Mouse (Mus musculus) thymus, postnatal 4 days (tissue): ENCODE results near the gene Dynll2.
A peak's percentile ranks its signal among the peaks of the same experiment; 100 is the strongest.

Experiments
- DNase-seq: peaks from one replicate; pipeline ENCODE4 v3.0.0; 2021

The Dynll2 gene

DNA sequence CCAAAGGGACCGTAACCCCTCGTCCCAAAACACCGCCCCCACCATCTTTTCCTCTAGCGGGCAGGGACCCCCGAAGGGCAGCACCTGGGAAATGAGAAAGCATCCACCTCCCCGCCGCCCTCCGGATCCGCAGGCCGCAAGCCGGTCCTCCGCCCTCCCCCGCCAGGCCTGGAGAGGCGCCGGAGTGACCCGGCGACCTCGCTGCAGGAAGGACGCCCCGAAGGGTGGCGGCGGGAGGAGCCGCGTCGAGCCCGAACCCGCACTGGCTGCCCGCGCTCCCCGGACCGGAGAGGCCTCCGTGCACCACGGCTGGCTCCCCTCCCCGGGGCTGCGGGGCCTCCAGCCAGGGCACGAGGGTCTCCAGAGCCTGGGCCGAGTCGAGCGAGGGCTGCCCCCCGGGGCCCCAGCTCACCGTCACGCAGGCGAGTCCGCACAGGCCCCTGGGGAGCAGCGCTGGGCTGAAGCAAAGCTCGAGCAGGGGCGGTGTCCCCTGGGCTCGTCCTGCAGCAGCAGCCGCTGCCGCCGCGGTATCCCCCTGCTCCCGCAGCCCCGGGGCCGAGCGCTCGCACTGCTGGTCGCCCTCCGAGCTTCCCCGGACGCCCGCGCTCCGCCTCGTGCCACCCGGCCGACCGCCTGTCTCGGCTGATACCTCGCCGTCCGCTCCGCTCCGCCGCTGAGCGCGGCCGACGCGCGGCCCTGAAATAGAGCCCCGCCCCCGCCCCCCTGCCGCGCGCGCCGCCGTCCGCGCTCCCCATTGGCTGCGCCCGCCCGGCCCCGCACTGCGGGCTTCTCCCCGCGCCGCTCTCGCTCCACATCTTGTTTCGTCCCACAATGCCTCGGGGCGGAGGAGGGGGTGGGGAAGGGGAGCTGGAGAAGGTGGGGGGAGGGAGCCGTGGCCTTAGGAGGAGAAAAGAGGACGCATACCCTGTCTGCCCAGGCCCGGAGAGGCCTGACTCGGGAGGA, at the start of gene Dynll2:
Gene Dynll2, minus strand, starts transcription at position 703 of the 963 bp plus-strand sequence.
- peak; percentile 86 for DNase-seq

DNA sequence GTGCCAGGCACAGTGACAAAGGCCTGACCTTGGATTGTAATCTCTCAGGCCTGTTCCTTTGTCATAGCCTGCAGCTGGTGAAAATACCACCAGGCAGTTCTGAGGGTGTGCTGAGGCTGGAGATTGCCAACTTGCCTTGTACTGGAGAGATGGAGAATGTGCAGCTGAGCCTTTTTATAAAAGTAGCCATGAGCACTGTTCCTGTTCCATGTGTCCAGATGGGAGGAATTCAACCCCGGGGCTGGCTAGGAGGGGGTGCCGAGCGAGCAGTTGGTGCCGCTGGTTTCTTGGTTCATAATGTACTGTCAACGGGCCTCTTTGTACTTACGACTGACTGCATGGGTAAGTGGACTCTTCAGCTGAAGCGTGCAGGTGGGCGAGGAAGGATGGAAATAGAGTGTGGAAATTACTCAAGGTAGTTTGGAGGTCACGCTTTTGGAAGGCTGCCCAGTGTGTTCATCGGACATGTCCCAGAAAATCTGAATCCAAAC, 49.5 kb upstream of the Dynll2 start:
- no peak for DNase-seq

DNA sequence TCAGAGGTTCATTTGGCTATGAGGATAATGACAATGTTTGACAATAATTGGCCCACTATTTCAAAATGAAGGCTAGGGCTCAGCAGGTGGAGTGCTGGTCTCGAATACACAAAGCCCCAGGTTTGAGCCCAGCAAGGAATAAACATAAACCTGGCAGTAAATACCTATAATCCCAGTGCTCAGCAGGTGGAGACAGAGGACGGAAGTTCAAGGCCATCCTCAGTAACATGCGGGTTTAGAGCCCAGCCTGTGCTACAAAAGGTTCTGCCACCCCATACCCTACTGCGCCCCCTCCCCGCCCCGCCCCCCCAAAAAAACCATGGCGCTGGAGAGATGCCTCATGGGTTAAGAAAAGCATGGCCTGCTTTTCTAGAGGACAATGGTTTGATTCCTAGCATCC, 48.6 kb upstream of the Dynll2 start:
- no peak for DNase-seq

DNA sequence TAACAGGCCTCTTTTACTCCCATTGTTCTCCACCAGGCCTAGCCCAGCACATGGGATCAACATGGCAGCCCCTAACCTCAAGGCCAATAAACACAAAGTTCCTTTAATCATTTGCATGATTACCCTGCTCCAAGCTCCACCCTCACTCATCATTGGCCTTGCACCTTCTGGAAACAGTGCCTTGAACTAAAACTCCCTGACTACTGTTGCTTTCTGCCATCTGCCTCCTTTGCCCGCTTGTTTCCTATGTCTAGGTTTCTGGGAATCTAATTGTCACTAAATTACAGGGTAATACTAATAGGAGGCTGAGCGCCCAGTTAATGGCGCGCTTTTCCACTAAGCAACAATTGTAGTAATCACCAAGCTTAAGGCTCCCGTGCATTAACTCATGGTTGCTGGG, 44.4 kb upstream of the Dynll2 start:
- no peak for DNase-seq

DNA sequence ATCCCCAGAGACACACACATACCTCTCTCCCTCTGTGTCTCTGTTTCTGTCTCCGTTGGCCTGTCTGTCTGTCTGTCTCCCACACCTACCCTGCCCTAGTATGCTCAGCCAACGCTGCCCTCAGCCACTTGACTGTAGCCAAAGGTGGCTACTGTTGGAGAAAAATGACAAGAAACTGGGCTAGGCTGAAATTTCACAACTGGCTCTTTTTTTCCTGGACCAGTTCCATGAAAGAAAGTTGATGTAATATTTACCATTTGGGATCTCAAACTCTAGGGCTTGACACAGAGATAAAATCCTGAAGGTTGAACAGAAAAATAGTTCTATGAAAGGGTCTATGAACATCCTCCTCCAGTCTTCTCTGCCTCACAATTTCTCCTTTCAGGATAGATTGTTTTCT, 43.5 kb upstream of the Dynll2 start:
- no peak for DNase-seq

DNA sequence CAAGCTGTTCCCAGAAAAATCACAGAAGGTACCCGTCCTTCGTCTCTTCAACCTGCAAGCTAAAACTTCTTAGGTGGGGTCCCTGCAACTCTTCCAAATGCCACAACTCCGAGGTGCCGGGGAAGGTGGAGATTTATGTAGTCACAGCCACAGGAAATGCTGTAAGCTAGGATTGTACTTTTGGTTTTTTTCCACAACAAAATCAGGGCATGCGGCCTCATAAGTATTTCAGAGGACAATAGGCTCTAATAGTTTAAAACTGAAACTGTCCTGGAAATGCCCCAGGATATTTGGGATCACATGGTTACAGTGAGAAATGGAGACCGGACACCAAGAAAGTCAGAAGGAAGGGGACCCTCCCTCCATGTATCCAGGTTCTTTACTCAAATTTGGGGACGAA, 42.9 kb upstream of the Dynll2 start:
- no peak for DNase-seq

DNA sequence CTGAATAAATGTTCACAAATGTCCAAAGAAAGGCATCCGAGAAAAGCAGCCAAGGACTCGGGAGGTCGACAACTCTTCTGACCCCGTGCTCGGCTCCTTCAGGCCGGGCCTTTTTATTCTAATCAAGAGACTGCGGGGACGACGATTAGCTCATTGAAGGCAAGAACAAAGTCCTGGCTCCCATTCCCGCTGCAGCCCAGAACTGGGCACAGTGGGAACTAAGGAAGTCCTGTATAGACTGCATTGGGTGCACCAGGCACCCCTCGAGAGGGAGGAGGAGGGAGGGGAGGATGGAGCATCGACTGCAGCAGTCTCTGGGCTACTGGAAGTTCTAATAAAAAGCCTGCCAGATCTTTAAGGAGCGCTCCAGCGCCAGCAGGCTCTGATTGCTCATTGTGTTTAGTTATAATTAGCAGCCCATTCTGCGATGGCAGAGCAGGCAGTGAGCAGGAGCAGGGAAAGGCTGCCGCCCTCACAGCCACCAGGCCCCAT, 40.9 kb upstream of the Dynll2 start:
- DNase-seq, result no peak

DNA sequence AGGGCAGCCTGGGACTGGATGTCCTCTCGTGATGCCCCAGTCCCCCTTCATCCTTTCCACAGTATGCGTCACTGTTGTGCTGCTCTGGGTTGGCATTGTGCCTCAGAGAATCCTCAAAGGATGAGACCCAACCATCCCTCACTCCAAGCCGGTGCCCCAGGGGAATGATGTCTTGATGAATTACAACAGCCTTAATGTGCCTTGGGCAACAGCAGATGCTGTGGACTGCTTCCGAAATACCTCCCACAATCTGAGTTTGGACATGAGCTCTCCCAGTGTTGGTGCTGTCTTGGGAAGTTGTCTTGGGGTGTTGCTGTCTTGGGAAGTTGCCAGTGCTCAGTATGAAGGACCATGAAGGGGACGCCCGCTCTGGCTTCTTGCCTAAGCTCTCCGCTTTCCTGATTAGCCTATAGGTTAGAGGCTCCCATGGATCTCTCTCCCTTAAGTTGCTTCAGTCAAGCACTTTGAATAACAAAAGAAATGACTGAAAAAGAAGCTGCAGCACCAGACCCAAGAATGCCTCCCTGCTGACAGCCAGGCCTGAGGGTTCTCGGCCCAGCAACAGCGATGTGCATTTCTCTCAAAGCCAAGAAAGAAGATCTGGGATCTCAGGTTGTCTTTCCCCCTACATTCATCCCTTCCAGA, 40.2 kb upstream of the Dynll2 start:
- no peak for DNase-seq

DNA sequence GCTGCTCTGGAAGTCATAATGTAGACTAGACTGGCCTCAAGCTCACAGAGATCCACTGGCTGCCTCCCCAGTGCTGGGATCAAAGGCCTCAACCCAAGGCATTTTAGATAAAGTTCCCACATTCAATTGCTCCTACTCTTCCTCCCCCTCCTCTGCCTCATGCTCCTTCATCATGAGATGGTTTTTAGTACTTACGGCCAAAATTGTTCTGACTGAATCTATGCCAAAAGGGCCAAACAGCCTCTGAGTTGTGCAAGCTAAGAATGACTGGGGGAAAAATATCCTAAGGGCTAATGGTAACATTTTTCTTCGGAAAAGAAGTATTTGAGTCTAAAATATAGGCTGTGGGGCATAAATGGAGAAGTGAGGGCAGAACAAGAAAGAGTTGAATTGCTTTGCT, 36.6 kb upstream of the Dynll2 start:
- no peak for DNase-seq

DNA sequence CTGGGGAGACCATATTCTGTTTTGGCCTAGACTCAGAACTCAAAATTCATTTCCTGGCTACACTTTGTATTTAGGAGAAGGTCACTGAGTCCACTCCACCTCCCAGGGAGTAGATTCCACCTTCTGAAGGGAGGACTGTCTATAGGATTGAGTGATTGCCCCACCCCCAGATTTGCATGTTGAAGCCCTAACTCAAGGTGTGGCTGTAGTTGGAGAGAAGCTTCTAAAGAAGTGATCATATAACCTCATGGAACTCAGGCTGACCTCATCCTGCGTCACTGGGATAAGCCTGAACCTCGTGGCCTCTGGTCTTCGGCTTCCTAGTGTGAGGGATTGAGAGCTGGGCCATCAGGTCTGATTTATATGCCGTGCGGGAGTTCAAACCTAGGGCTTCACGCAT, 28.5 kb upstream of the Dynll2 start:
- DNase-seq, result no peak

DNA sequence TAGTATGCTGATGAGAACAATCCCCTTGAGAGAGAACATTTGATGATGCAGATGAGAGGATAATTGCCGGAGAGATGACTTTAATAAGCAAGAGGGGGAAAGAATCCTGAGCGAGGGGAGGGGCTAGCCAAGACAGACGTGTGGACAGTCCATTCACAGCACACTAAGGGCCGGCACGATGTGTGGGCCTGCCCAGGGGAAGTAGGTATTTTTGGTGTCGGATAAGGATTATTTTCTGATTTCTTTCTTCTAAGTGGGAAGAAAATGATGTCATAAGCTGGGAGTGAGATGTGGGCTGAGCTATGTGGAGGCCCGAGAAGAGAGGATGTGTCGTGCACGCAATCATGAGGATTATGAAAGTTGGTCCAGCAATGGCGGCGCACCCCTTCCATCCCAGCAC, 27.8 kb upstream of the Dynll2 start:
- no peak for DNase-seq

DNA sequence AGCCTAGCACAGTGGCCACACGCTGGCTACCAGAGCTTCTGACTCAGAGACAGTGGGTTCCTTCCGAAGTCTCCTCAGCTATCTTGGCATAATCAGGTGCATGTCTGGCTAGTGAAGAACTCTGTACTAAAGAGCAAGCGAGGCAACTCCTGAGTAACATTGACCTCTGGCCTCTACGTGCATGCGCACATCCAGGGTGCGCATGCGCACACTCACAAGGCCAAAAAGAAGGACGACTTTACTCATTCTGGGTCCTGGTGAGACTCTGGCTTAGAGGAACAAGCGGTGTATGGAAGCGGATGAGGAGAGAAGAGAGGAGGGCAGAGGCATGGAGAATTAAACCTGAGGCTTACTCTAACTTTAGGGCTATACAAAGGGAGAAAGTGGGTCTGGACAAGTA, 26.3 kb upstream of the Dynll2 start:
- DNase-seq, result no peak

DNA sequence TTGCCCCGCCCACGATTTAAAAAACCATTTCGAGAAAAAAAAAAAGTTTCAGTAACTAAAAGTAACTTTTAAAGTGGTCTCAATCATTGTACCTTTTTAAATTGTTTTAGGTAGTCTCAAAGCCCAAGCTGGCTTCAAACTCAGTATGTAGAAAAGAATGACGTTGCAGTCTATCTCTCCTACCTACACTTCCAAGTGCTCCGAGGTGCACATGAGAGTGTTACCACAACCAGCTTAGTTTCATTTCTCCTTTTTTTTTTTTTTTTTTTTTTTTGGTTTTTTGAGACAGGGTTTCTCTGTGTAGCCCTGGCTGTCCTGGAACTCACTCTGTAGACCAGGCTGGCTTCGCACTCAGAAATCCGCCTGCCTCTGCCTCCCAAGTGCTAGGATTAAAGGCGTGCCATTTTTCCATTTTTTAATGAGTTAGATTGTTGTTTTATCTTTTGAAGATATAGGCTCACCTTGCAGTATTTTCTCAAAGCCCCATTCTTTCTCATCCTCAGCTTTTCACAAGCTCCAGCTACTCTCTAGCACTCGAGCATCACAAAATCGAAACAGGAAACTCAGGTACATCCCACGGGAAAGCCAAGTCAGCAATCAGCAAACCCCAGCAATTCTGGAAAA, 25.4 kb upstream of the Dynll2 start:
- DNase-seq, result no peak

DNA sequence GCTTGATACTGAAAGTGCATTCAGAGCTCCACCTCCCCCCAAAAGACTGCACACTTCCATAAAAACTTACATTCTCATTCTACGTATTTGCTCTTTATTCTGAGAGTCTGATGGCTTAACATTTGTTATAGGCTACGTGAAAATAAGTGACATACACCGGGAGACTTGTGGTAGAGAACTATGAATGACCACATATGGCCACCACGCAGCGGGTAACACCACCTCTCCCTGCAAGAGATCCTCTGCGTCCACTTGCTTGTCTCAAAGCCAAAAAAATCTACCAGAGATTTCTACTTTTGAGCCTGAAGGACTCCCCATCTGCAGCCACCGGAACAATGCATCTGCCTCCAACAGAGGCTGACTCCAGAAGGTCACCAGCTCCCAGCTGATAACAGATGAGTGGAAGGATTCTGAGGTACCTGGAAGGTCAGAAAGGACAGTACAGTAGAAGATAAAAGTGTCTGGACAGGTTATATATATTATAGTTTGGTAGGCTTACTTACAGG, 24.6 kb upstream of the Dynll2 start:
- DNase-seq, result no peak

DNA sequence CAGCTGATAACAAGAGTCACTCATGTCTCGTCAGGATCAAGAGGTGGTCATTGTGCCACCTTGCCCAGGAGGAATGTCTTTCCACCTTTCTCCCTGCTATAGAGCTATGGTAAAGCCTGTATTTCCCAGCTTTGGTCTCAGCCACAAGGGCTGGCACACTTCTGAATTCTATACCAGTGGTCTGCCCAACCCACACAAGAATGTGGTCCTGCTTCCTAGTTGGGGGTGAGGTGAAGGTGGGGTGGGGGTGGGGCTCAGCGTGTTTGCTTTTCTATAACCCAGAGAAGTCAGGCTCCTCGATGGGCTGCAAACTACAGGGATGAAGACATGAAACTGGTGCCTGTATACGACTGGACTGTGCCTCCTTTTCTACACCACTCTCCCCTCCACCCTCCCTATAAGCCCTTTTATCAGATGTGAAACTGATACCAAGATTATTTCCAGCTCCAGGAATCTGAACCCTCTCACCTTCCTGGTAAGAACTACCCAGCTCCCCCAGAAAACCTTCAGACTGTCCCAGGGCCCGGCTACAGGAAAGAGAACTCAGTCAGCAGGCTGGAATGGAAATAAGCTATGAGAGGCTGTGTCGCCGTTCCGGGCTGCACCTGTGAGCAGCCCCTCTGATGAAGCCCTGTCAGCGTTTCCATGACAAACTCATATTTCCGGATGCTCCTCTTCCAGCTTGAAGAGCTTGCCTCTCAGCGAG, 24.0 kb upstream of the Dynll2 start:
- DNase-seq, result no peak

DNA sequence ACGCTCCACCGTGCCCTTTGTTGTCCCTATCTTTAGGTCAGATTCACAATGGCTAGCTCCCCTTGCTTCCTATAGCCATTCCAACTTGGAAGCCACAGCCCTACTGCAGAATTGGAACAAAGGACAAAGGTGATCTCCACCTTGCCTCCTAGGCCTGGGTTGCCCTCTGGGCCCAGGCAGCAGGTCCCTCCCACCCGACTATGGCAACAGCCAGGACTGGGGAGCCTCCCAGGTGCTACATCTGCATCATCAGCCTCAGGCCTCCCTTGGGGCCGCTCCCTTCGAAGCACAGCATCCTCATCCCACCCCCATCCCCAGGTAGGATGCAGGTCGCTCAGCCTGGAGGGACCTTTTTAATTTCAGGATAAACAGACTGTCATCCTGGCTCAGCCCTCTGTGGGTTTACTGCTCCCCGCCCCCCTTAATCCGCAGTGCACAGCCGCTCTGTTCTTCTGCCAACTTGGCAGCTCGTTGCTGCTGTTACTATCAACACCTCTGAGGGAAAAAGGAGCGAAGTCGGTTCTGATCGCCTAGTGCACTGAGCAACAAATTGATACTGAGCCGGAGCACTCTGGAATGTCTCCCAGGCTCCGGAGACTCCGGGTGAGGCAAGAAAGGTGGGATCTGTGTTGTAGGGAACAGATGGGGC, 22.3 kb upstream of the Dynll2 start:
- DNase-seq, result no peak

DNA sequence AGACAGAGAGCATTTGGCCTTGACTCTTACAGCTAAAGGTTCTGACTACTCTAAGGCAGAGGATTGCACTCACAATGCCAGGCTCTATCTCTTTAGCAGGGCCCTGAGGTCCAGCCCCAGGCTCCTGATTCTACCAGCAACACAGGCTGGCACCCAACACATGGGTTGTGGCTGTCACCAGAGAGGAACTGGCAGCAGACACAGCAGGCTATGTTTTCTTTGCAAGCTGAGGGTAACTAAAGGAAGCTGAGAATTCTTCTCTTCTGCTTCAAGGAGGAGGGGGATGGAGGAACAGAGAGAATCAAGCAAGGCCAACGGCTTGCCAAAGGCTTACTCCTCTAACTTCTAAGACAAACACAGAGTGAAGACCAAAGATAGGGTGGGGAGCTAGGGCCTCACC, 21.3 kb upstream of the Dynll2 start:
- DNase-seq, result no peak

DNA sequence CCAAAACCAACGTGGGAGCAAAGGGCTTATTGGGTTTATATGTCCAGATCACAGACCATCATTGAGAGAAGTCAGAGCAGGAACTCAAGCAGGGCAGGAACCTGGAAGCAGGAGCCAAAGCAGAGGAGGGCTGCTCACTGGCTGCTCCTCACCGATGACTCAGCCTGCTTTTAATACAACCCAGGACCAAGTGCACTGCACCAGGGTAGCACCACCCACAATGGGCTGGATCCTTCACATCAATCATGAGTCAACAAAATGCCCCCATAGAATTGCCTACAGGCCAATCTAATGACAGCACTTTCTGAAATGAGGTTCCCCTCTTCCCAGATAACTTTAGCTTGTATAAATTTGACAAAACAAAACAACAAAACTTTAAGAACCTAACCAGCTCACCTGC, 16.8 kb upstream of the Dynll2 start:
- DNase-seq, result no peak

DNA sequence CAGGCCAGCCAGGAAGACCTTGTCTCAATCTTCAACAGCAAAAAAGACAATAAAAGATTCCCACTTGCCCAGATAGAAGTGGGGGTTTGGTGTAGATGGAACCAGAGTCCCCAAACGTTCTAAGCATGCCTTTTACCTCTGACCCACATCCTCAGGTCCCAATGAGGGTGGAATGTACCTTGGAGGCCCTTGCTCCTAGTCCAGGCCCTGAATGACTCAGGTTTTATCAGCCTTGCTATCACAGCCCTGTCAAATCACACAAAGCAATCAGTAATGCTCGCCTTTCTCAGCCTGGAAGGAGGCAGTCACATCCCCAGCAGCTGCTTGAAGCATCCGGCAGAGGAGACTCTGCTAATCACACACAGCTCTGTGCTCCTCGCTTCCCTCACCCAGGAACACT, 15.4 kb upstream of the Dynll2 start:
- no peak for DNase-seq

DNA sequence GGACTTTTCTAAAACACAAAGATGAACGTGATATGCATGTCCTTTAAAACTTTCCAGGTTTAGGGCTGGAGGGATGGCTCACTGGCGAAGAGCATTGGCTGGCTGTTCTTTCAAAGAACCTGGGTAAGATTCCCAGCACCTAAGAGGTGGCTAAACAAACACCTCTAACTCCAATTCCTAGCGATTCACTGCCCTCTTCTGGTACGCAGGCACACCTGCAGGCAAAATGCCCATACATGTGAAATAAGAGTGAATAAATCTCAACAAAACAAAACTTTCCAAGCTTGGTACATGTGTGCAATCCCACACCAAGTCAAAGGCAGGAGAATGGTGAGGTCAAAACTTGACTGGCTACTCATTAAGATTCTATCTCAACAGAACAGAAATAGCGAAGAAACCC, 12.4 kb upstream of the Dynll2 start:
- no peak for DNase-seq

DNA sequence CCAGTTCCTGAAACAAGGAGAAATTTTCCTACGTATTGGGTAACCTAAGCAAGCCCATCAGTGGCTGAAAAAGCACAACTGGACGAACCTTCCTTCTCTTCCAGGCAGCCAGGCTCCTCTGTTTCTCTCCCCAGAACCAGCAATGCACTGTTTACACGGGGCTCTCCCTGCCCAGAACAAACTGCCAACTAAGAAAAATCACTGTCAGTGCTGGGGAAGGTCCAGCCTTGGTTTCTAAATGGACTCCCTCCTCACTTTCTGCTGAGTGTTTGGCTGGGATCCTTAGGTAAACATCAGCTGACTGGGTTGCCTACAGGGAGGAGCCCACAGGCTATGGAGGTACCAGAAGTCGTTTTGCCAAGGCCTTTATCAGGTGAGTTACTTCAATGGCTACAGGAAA, 4.5 kb upstream of the Dynll2 start:
- no peak for DNase-seq

DNA sequence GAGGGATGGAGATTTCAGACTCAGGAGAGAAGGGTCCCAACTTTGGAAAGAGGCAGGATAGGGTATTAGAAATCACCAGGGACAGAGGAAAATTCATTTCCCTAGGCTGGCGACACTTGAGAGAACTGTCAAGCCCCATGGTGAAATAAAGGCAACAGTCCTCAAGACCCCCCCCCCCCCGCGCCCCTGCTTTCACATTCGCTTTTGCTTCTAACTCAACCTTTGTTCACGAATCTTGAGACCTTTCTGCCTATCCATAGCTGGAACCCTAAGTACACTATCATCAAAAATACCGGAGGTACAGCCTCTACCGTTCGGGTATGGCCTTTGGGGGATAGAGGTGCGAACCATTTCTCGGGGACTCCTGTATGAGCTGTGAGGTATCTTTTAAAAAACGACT, 528 bp upstream of the Dynll2 start:
- no peak for DNase-seq
